Mouse (Mus musculus): ENCODE measurements around the gene Dag1.

DNA sequence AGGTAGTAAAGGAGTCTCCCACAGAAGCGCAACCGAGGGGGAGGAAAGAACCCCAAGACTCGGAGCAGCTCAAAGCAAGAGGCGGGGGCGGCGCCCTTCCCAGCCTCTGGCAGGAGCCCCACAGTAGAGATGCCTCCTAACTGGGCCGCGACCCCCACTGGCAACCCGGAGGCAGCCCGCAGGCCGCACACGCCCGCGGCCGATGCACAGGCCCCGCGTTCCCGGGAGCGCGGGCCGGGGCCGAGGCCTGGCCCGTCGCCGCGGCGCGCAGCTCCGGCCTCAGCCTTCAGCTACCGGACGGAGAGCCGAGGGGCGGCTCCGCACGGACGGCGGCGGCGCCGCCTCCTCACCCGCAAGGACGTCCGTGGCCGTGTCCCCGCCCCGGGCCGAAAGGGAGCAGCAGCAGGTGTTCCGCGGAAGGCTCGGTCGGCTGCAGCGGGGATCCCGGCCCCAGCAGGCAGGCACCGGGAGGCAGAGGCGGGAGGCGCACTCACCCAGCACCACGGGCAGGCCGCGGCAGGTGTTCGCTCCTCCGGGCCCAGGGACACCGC is 552 bp downstream of the Dag1 start:
- TF ChIP-seq CTCF (IDR thresholded peaks at IDR 0.05) (no peak), POLR2A (IDR thresholded peaks at IDR 0.05; ENCODE audit: insufficient read depth, low read depth, low read length) (no peak)
